Mouse (Mus musculus): ENCODE results near the gene H2-M10.5. TPM values are rescaled to one million over a fixed set of nuclear protein-coding genes. Genes with fewer than 3 reads are reported as not detected.

Gene H2-M10.5
- polyA plus RNA-seq, 1 experiment from 2014 or later, result not detected

DNA sequence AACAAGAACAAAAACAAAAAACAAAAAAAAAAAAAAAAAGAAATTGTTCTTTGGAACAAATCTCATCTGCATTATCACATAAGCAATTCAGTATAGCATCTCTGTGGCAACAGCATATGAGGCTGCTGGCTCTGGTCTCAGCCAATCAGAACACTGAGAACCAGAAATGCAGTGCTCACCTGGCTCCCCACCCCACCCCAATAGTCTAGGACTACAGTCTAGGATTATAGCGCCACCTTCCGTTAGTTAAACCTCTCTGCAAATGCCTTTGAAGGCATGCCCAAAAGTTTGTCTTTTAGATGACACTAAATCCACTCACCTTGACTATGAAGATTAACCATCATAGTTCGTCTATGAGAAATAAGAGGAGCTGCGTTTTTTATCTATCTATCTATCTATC, 52.8 kb downstream of the H2-M10.5 start:
- Histone ChIP-seq H3K27ac (no peak overlapping the region), H3K27me3 (replicated peaks) (peaks cover 10% of the 10 kb centered on the region; the same call in 1 of the 2 replicates), H3K4me2 (no peak overlapping the region), H3K4me1 (0 out of 2 replicates have a peak, but pooled peaks cover 5% of the 10 kb centered on the region), H3K4me3 (no peak overlapping the region), H3K9ac (no peak overlapping the region), H3K36me3 (no peaks in the 10 kb centered on the region), H3K9me3 (replicated peaks) (no peaks in the 10 kb centered on the region)
- peak; percentile 53; the same call in 1 of the 2 replicates for ATAC-seq
- 23% methylated on average over 4 of the region's 4 CpGs for WGBS (ENCODE audit: insufficient replicate concordance)

Other genes with a start within 250 kb of the H2-M10.5 start
- gene H2-M11, start 225.8 kb upstream of the H2-M10.5 start, polyA plus RNA-seq (2016; fragmentation: Nextera tagmentation; extraction: Ambion mirVana), result not detected in 2 replicates
- gene H2-M9, start 130.2 kb upstream of the H2-M10.5 start, polyA plus RNA-seq (2016; fragmentation: Nextera tagmentation; extraction: Ambion mirVana), result not detected in 2 replicates
- not detected in 2 replicates for gene H2-M1, start 100.7 kb upstream of the H2-M10.5 start, polyA plus RNA-seq (2016; fragmentation: Nextera tagmentation; extraction: Ambion mirVana)
- gene H2-M10.6, start 39.3 kb downstream of the H2-M10.5 start, polyA plus RNA-seq (2016; fragmentation: Nextera tagmentation; extraction: Ambion mirVana), result not detected in 2 replicates
- 14.4 and 16.2 TPM in 2 replicates for gene Trim26, start 64.2 kb downstream of the H2-M10.5 start, polyA plus RNA-seq (2016; fragmentation: Nextera tagmentation; extraction: Ambion mirVana)
- gene Trim15, start 94.3 kb downstream of the H2-M10.5 start, polyA plus RNA-seq (2016; fragmentation: Nextera tagmentation; extraction: Ambion mirVana), result 0.38 and 0.43 TPM in 2 replicates
- gene Trim10, start 96.7 kb downstream of the H2-M10.5 start, polyA plus RNA-seq (2016; fragmentation: Nextera tagmentation; extraction: Ambion mirVana), result 227 and 235 TPM in 2 replicates
- gene Trim40, start 117.2 kb downstream of the H2-M10.5 start, polyA plus RNA-seq (2016; fragmentation: Nextera tagmentation; extraction: Ambion mirVana), result not detected in 2 replicates
- not detected in 2 replicates for gene Trim31, start 125.2 kb downstream of the H2-M10.5 start, polyA plus RNA-seq (2016; fragmentation: Nextera tagmentation; extraction: Ambion mirVana)
- not detected in 2 replicates for gene Rnf39, start 170.0 kb downstream of the H2-M10.5 start, polyA plus RNA-seq (2016; fragmentation: Nextera tagmentation; extraction: Ambion mirVana)
- 44.5 and 47.3 TPM in 2 replicates for gene Ppp1r11, start 178.8 kb downstream of the H2-M10.5 start, polyA plus RNA-seq (2016; fragmentation: Nextera tagmentation; extraction: Ambion mirVana)
- 32.7 and 33.5 TPM in 2 replicates for gene Znrd1, start 185.6 kb downstream of the H2-M10.5 start, polyA plus RNA-seq (2016; fragmentation: Nextera tagmentation; extraction: Ambion mirVana)
- gene Znrd1as, start 185.7 kb downstream of the H2-M10.5 start, polyA plus RNA-seq (2016; fragmentation: Nextera tagmentation; extraction: Ambion mirVana), result 3.9 and 5.2 TPM in 2 replicates
- not detected in 2 replicates for gene 2410137M14Rik, start 208.3 kb downstream of the H2-M10.5 start, polyA plus RNA-seq (2016; fragmentation: Nextera tagmentation; extraction: Ambion mirVana)
- 0.11 TPM in 1 of 2 replicates, not detected in the other for gene H2-M5, start 216.6 kb downstream of the H2-M10.5 start, polyA plus RNA-seq (2016; fragmentation: Nextera tagmentation; extraction: Ambion mirVana)
- 11.2 and 11.8 TPM in 2 replicates for gene Zfp57, start 228.3 kb downstream of the H2-M10.5 start, polyA plus RNA-seq (2016; fragmentation: Nextera tagmentation; extraction: Ambion mirVana)